Mouse (Mus musculus): ENCODE measurements around the gene Tomm70a. TPM values are rescaled to one million over a fixed set of nuclear protein-coding genes. Genes with fewer than 3 reads are reported as not detected.
"Not testable (repeated sequence)": the region's sequence is repeated elsewhere in the genome, so short reads cannot be mapped to it uniquely, and the experiment has no call there.

Tomm70a gene
- total RNA-seq, 1 experiment from 2014 or later, result 51.5 TPM

DNA sequence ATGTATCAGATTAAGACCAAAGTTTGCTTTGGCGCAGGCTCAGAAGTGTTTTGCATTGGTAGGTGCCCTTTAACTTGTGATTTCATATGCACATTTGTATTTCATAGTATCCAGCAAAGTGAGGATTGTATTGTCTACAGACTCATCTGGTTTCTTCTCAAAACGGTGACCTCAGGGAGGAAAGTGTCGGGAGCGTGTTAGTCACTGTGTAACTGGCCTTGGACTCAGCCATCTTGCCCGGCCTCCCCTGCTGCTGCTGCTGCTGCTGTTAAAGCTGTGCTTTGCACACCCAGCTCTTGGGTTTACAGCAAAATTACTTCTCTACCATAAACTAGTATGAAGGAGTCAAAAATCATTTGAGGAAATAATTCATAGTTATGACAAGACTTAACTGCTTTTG is 23.2 kb downstream of the Tomm70a start:
- peak; percentile 38 for DNase-seq

DNA sequence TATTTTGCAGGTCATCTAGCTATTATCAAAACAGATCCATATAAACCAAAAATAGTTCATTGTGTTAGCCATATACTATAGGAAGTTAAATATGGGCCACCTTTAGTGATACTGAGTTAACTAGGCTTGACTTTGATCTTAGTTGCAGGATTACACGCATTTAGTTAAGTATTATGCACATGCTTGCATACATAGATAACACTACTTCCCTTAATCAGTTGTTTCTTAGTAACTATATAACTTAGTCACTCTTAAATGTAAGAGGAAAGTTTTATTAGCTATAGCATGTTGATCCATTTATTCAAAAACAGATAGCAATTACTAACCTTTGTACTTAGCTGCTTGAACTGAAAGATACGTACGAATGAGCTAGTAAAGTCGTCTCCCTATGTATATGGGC is 29.9 kb downstream of the Tomm70a start:
- no peak for DNase-seq

DNA sequence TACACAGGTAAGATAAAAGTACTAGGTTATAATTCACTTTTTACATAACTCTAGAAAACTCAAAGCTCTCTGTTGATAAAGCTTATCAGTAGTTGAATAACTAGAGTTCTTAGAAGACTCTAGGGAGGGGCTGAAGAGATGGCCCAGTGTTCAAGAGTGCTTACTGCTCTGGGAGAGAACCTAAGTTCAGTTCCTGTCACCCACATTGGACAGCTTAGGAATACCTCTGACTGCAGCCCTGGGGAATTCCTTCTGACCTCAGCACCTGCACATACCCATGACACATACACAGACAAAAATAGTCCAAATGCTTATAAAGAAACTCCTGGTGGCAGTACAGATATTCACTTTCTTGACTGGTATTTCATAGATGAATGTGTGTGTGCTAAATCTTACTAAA is 34.4 kb downstream of the Tomm70a start:
- DNase-seq, result no peak

DNA sequence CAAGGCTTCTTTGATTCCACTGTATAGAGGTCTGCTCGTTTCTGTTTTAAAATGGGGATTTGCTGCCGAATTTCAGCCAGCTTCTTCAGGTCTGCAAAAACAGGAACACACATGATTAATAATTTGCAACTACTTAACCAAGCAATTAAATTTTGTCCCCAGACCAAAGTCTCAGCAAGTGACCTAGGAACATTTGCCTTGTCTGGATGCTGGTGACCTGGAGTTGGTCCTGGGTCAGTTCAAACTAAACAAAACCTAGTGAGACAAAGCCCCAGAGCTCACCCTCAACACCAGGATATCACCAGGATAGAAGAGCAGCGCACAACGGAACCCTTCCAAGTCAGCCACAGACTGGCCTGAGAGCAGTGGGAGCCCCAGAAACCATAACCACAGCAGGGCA is 35.6 kb downstream of the Tomm70a start:
- DNase-seq, result no peak

DNA sequence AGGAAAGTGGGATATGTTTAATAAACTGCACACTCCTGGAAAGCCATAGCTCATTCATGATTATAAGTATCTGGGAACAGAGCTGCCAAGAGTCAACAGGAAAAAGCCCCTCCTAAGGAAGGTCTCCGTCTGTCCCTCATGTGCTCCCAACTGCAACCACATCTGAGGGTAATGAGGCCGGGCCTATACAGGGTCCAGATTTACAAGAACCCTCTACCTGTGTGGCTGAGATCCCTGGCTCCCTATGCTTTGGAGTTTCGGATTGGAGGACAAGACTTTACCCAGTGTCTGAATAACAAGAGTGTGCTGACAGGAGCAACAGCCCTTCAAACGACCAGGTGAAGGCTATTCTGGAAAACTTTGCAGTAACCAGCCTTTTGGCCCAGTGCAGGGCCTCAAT is 36.2 kb downstream of the Tomm70a start:
- no peak for DNase-seq

DNA sequence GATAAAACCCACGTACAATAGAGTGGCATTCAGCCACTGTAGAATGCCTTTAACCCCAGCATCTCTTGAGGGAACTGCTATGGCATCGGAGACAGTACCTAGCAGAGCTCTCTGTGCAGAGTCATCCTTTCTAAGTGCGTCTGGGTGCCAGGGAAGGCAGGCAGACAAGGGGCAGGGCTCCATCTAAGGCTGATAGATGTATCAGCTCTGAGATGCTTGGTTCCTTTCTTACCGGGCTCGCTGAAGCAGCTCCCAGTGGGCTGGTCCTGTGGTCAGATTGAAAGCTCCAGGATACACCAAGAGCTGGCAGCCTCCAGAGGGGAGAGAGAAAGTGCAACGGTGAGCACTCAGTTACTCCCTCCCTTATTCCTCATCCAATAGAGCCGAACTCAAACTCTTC is 38.3 kb downstream of the Tomm70a start:
- DNase-seq, result no peak

DNA sequence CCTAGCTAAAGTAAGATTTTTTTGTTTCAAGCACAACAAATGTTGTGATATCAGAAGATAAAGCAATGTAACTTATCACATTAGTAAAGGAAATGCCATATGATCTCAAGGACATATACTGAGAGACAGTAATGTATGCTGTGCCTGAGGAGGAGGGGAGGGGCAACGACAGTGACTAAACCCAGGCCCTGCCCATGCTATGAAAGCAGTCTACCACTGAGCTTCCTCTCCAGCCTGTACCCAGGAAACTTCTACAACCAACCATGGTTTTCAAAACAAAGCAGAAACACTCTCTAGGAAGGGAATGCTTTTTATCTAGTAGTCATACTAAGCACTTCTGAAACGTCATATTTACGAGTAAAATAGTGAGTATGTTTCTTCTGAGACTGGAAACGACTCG is 41.3 kb downstream of the Tomm70a start:
- no peak for DNase-seq

DNA sequence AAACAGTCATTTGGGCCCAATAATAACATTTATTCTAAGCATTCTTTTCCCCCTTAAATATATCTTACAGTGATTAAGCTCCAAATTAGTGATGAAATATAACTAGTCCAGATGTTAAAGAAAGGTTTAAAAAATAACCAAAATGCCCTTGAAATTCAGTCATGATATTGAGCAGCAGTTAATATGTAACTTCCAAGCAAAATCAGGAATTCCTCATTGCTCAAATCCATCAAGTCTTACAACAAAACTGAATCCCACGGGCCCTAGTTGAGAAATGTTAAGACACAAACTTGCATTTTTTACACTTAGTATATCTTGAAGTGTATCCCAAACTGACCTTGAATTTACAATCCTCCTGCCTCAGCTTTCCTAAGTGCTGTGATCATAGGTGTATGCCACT is 42.2 kb downstream of the Tomm70a start:
- no peak for DNase-seq

DNA sequence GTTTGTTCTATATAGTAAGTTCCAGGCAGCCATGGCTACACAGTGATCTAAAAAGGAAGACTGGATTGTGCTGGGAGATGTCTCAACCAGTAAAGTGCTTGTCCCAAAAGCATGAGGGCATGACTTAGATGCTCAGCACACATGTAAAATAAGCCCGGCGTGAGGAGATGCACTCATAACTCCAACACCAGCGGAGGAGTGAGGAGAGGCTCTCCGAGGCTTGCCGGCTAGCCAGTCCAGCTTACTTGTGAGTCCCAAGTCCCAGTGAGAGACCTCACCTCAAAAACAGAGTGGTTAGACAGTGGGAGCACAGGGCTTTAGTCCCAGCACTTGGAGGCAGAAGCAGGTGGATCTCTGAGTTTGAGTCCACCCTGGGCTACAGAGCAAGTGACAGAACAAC is 43.7 kb downstream of the Tomm70a start:
- DNase-seq, result no peak

DNA sequence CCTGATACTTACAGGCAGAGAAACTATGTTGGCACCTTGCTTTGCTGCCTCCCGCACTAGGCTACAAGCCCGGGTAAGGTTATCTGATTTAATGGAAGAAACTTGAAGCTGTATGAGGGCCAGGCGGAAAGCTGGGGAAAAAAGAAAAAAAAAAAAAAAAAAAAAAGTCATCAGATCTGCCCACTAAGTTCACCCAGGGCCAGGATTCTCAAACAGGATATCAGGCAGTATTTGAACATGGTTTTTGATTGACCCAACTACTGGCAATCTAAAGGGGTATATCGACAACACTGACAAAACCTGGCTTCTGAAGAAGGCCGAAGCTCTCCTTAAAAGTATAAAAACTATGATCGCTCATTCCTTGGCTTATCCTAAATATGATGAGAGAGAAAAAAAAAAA is 44.6 kb downstream of the Tomm70a start:
- DNase-seq, result no peak

DNA sequence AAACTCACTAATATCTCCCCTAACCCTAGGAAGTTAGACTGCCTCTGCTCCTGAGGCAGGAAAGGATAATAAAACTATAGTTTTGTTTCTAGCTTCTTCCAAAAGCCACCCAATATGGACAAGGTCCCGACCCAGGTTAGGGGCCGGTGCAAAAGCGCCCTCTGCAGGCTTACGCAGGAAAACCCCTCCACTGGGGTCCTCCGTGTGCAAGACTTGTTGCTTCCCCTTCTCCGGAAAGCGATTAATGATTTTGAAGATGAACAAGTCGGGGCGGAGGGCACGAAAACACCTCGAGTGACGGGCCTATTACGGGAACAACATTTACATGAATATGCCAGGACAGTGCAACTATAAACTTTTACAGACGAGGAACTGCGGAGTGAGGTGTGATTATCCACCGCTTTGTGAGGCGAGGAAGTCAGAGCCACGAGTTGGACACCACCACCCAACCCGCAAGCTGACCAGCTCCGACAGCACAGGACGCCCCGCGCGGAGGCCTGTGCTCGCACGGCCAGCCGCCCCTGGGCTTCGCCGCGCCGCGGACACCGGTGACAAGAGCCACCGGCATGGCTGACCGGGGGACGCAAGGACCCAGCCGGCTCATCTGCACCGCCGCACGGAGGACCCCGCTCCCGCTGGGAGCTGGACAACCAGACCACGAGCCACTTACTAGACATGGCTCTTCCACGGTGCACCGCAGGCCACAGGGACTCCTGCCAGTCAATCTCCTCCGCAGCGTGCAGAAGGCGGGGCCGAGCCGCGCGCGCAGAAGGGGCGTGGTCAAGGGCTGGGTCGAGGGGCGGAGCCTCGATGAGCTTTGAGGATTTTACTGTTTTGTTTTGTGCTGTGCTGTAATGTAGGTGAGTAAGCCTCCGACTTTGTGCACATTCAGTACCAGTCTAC is 45.4 kb downstream of the Tomm70a start, which contains the start of gene Nit2:
TSS of gene Nit2 (minus strand) at position 731 of the 903 bp plus-strand sequence.
- peak; percentile 98 for DNase-seq

DNA sequence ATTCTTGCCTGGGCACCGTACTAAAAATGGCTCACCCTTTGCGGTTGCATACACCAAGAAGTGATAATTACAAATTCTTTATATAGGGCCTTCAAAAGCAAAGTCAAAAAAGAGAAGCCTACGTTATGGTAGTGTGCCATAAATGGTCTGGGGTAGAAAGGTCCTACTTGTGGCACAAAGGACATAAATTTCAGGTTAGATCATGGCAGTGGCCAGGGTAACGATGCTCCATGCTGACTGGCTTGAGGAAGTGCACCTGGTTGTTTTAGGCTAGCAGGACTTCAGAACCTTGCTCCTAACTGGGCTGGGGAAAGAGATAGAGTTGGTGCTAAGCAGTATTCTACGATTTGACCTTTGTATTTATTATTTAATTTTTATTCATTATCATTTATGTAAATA is 46.0 kb downstream of the Tomm70a start:
- no peak for DNase-seq

DNA sequence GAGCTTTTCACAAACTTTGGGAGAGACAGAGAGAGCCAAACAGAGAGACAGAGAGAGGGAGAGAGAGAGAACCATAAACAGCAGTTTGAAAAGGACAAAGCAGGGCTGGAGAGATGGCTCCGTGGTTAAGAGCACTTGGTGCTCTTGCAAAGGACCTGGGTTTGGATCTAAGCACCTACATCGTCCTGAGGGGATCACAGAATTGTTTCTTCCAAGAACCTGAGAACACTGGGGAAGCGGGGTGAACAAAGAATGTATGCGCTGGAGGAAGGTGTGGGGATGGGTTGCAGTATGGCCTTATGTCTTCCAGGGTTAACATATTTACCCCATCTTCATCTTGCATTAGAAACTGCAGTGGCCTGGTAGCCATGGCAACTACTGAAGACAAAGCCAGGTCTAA is 46.7 kb downstream of the Tomm70a start:
- no peak for DNase-seq

DNA sequence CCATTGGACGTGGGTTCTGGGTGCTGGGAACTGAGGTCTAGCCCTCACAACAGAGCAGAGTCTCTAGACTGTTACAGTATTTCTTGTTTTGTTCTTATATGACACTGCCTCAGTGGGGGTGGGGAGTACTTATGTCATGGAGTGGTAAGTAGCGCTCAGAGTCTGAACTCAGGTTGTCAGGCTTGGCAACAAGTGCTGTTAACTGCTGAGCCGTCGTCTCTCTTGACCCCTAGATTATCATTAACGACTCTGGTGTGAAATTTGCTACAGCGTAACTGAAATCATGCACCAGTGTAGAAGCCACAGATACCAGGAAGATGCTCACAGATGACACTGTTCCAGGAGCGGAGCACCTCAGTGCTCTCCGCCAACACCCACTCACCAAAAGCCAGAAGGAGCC is 49.7 kb downstream of the Tomm70a start:
- no peak for DNase-seq

DNA sequence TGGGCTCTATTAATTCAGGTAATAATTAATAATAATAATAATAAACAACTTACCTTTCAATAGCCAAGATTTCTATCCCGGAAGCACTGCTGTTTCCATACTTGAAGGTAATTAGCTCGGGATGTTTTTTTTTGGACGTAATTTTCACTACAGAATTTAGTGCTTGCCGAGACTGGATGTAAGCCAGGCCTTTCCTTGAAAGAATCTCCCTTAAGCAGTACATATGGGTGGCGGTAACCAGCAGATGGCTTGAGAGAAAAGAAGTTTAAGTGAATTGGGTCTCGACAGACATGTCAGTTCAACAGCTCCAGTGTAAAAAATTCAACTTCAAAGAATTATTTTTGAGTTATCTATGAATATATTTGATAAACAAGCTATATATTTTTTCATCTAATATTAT is 50.1 kb downstream of the Tomm70a start:
- DNase-seq, result no peak

DNA sequence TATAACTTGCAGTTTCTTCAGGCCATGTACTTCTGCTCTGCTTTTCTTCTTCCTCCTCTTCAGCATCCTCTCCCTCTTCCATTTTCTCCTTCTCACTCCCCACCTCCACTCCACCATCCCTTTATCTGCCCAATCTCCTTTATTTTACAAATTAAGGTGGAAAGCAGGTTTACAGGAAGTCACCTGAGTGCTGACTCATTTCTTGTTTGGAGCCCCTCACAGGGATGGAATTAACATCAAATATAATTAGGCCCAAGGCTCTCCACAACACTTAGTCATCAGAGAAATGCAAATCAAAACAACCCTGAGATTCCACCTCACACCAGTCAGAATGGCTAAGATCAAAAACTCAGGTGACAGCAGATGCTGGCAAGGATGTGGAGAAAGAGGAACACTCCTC is 53.0 kb downstream of the Tomm70a start:
- DNase-seq, result not testable (repeated sequence)

DNA sequence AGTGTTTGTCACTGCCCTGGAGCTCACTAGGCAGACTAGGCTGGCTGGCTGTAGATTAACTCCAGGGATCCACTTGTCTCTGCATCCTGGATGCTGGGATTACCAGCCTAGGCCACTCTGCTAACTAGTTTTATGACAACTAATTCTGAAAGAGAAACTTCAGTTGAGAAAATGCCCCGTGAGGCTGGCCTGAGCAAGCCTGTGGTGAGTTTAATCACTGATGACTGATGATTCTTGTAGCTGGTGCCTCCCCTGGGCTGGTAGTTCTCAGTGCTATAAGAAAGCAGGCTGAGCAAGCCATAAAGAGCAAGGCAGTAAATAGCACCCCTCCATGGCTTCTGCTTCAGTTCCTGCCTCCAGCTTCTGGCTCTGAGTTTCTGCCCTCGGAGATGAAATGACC is 54.2 kb downstream of the Tomm70a start:
- no peak for DNase-seq

DNA sequence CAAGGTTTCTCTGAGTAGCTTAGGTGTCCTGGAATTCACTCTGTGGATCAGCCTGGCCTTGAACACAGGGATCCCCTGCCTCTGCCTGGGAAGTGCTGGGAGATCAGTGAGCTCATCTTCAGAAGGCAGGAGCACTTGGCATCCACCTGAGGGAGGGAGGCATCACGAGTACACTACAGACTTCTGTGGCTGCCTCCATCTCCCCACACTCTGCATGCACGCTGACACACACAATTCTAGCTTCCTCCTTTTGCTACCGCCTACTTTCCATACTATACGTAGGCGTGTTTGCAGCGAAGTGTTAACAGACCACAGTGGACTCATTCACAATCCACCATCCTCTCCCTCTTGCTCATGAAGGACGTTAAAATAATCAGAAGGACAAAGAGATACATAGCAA is 54.8 kb downstream of the Tomm70a start:
- no peak for DNase-seq

DNA sequence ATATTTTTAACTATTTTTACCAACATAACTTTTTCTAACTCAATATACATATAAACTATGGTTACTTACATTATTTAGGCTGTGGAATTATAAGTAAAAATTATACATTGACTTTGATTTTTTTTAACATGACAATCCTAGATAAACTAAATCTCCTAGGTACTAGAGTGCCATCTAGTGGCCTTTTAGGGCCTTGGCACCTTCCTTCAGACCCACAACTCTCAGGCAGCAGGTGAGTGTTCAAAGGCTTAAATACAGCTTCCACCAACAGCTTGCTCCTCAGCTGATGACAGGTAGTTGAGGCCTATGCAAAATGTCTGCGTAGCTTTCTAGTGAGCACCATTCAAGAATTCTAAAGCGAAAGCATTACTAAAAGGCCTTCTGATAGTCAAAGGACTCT is 55.8 kb downstream of the Tomm70a start:
- no peak for DNase-seq

DNA sequence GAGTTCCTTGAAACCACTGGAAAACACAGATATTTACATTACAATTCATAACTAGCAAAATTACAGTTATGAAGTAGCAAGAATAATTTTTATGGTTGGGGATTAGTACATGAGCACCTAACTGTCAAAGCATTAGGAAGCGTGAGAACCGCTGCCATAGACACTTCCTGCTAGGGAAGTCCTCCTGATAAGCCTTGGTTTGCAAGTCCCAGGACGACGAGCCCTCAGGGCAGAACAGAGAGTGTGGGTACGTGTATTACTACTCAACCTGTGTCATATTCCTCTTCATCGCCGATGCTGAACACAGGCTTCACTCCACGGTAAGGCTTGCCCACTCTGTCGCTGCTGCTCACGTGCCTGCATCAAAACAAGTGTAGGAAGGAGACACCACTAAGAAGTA is 56.2 kb downstream of the Tomm70a start:
- DNase-seq, result no peak

DNA sequence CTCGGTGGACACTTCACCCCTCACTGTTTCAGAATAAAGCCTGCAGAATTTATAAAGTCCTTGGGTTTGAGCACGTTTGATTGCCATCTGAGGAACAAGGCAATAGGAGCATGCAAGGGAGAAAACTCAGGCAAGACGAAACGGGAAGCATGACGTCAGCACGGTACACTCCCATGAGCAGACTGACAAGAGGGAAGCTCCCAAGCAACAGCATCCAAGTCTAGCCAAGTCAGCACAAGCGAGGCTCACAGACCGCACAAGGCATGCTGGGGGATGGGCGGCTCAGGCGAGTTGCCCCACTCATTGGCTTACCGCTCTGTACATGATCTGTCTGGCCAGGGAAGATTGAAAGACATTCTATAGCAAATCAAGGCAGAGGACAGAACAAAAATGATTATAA is 59.7 kb downstream of the Tomm70a start:
- no peak for DNase-seq

DNA sequence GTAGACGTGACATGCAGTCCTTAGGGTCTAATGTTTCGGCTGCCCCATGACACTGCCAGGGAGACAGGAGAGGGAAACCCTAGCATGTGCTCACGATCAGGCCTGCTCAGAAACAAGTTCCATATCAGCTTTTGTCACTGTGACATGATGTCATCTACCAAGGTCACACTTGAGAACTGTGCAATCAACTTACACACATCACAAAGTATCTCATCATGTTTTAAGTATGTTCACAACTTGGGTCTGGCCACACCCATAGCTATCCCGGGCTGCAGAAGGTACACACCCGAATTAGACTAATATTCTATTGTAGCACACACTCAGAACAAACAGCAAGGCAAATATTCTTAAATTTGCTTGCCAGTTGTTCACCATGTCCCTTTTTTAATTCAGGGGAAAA is 60.5 kb downstream of the Tomm70a start:
- no peak for DNase-seq

DNA sequence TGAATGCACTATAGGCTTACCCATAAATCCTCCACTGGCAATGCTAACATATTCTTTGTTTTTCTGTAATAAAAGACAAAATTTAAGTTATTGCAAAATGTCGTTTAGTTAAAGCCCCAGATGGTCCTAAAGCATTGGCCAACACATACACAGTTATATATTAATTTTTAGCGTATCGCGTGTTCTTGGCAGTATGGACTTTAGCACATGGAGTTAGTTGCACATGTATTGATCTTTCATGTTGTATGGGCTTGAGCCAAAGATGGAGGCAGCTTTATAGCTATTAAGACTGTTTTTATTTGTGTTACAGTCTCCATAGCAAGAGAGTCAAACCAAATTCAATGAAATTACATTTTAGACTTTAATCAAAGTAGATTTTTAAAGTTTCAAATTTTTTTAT is 65.1 kb downstream of the Tomm70a start:
- DNase-seq, result no peak

DNA sequence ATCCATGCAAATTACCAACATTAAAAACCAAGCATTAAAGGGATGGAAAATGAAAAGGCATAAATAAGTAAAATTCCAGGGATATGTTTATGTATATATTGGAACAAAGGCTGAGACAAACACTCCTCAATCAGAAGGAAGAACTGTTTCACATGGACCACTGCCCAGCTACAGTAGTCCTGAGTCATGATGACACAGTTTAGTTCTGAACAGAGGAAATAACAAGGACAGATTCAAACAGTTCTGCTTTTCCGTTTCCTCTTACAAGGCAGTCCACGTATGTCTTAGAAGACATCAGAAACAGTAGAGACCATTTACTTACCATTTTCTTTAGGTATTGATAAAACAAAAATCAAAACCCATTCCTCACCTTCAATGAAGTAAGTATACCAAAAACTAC is 68.0 kb downstream of the Tomm70a start:
- no peak for DNase-seq

DNA sequence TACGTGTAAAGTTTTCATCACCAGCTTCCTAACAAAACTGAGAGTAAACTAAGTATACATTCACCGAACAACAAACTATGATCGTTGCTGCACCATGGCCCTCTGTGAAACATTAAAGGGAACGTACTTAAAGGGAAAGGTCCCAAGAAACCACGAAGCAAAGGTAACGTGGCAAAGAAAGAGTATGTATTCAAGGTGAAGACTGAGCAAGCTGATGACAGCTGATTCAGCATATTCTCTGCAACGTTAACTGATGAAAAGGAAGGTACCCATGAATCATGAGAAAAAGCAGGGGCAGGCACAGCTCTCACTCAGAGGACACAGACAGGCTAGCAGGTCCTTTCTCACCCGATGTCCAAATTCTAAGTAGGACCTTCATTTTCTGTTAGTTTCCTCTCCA is 68.9 kb downstream of the Tomm70a start:
- no peak for DNase-seq

All from adrenal gland, postnatal 25 days (tissue).